Mouse (Mus musculus) hindbrain, embryonic 11.5 days (tissue): ENCODE data around the gene Gpatch2. TPM values are rescaled to one million over a fixed set of nuclear protein-coding genes. Genes with fewer than 3 reads are reported as not detected.

Experiments
- ATAC-seq: fragments of 200-750 bp; cut with Nextera tagmentation; 2 replicates; pipeline ENCODE4 v1.8.0; 2017; ENCODE audit warnings: mild to moderate bottlenecking, moderate TSS enrichment, moderate library complexity; ENCODE audit not compliant: low FRiP score
- DNase-seq: peaks from one replicate; pipeline ENCODE4 v3.0.0-alpha.2; 2015; ENCODE audit warnings: low spot score
- H3K27ac ChIP-seq: fragments of 300-500 bp; sonication (generic); 2 replicates; pipeline ENCODE4 v1.5.1; 2014; ENCODE audit warnings: mild to moderate bottlenecking, low read depth, low read length
- H3K27me3 ChIP-seq: fragments of 300-500 bp; sonication (generic); 2 replicates; pipeline ENCODE4 v1.6.1; 2014; ENCODE audit warnings: mild to moderate bottlenecking, low read length, moderate library complexity, mixed read lengths; ENCODE audit not compliant: control insufficient read depth, insufficient read depth
- H3K36me3 ChIP-seq: fragments of 300-500 bp; sonication (generic); 2 replicates; pipeline ENCODE4 v1.6.1; 2014; ENCODE audit warnings: mild to moderate bottlenecking, low read length, moderate library complexity, mixed read lengths; ENCODE audit not compliant: control insufficient read depth, insufficient read depth
- H3K4me1 ChIP-seq: fragments of 300-500 bp; sonication (generic); replicated peaks from 2 replicates; pipeline ENCODE4 v1.6.1; 2014; ENCODE audit warnings: low read length, mixed read lengths; ENCODE audit not compliant: control insufficient read depth, insufficient read depth
- H3K4me2 ChIP-seq: fragments of 300-500 bp; sonication (generic); replicated peaks from 2 replicates; pipeline ENCODE4 v1.6.1; 2014; ENCODE audit warnings: mild to moderate bottlenecking, low read depth, low read length
- H3K4me3 ChIP-seq: fragments of 300-500 bp; sonication (generic); 2 replicates; pipeline ENCODE4 v1.5.1; 2014; ENCODE audit warnings: low read depth, low read length
- H3K9ac ChIP-seq: fragments of 300-500 bp; sonication (generic); 2 replicates; pipeline ENCODE4 v1.6.1; 2014; ENCODE audit warnings: low read depth, low read length
- H3K9me3 ChIP-seq: fragments of 300-500 bp; sonication (generic); 2 replicates; pipeline ENCODE4 v1.6.1; 2016; ENCODE audit warnings: low read length; ENCODE audit not compliant: control insufficient read depth
- WGBS: fragments of 180-500 bp; shearing (Covaris S2); extraction: QIAGEN DNeasy Blood & Tissue Kit; methylation state at CpG from one replicate; pipeline ENCODE4 v1.1.7; 2014; 5-methylcytosine and 5-hydroxymethylcytosine counted together
- polyA plus RNA-seq: library from polyadenylated mRNA; unstranded; fragments of >200 nt; fragmentation: Nextera tagmentation; extraction: Ambion mirVana; gene quantifications from 2 replicates; pipeline ENCODE4 v1.2.1, GENCODE M21; 2014

Gpatch2 gene
- polyA plus RNA-seq, 1 experiment from 2014 or later, result 30.8 TPM

DNA sequence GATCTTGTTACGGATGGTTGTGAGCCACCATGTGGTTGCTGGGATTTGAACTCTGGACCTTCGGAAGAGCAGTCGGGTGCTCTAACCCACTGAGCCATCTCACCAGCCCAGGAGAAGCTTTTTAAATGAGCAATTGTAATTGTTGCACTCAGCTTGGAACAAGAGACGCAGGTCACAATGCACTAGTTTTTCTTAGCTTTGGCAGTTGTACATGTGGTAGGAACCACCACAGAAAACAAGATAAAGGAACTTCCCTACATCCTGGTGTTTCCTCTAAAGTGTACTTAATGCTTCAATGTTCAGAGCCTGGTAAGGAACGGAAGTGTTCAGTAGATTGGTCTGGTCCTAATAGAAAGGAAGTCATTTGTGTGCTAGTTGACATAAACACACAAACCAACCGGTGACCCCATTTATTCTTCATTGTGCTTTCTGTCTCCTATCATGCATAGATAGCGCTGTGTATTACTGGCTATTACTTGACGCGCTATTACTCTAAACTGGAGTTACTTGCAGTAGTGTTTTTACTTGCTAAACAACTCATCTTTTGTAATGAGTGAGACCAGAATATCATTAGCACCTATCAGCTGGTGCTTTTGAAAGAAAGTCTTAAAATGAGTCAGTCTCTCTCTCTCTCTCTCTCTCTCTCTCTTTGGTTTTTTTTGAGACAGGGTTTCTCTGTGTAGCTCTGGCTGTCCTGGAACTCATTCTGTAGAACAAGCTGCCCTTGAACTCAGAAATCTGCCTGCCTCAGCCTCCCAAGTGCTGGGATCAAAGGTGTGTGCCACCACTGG lies 1.5 kb downstream of the Gpatch2 start:
- Histone ChIP-seq H3K4me1 (no peaks in the 10 kb centered on the region), H3K9me3 (no peaks in the 10 kb centered on the region), H3K9ac (no peak overlapping the region), H3K4me3 (no peak overlapping the region), H3K27ac (no peak overlapping the region), H3K36me3 (no peaks in the 10 kb centered on the region), H3K27me3 (no peaks in the 10 kb centered on the region), H3K4me2 (no peak overlapping the region)
- ATAC-seq (no peak), DNase-seq (no peak)
- WGBS, result 97% methylated on average over 9 of the region's 9 CpGs

DNA sequence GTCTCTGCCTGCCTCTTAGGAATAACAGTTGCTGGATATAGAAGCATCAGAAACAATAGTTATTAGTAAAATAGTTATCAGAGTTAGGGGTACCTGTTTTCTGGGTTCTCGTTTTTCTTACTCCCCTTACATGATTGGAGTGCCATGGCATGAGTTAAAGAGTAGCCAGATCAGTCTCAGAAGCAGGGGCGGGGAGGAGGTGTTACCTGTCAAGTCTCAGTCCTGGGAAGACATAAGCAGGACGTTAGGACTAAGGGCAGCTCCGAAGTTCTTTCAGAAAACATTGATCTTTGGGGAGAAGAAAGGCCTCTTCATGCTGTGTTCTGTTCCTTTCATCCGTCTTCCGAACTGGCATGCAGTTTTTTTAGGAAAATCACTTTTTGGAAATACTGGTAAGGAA lies 5.4 kb downstream of the Gpatch2 start:
- no peak for ATAC-seq
- 76% methylated on average over 6 of the region's 6 CpGs for WGBS

DNA sequence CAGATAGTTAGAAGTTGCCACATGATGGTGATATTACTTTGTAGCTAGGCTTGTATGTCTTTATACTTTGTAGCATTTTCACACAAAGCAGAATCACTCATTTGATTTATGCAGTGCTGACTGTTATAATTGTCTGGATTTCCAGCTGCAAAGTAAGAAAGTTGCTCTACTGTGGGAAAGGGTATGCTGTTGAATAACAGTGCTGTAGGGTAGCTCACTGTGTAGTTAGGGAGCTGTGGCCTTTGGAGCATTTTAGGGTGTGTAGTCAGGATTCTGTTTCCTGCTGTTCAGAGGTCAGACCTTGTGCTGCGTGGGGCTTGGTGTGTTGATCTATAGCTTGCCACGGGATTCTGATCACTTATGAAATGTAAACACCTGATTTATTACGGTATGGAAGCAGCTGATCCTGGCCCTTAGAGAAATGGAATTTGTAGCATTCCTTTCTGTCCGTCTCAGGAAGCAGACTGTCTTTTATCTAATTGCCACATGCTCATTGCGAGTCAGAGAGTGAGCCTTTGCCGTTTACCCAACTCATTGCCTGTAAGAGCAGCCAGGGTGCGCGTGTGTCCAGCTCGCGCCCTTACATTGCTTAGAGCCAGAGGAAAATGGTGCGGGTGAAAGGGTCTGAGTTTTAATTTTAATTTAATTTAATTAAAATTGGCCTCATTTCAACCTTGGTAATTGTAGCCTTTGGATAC lies 11.2 kb downstream of the Gpatch2 start:
- Histone ChIP-seq H3K4me3 (no peak overlapping the region), H3K4me1 (no peaks in the 10 kb centered on the region), H3K4me2 (no peak overlapping the region), H3K9me3 (no peaks in the 10 kb centered on the region), H3K9ac (no peak overlapping the region), H3K27ac (no peak overlapping the region), H3K27me3 (no peaks in the 10 kb centered on the region), H3K36me3 (no peaks in the 10 kb centered on the region)
- ATAC-seq, result no peak
- no peak for DNase-seq
- 79% methylated on average over 11 of the region's 11 CpGs for WGBS

More for the DNA sequence above, 5.4 kb downstream of the Gpatch2 start:
- H3K9ac ChIP-seq, result no peak overlapping the region
- H3K27ac ChIP-seq, result no peak overlapping the region
- H3K36me3 ChIP-seq, result no peaks in the 10 kb centered on the region
- no peaks in the 10 kb centered on the region for H3K4me1 ChIP-seq
- no peaks in the 10 kb centered on the region for H3K27me3 ChIP-seq
- H3K4me2 ChIP-seq, result no peak overlapping the region
- DNase-seq, result no peak
- no peak overlapping the region for H3K4me3 ChIP-seq
- H3K9me3 ChIP-seq, result no peaks in the 10 kb centered on the region

DNA sequence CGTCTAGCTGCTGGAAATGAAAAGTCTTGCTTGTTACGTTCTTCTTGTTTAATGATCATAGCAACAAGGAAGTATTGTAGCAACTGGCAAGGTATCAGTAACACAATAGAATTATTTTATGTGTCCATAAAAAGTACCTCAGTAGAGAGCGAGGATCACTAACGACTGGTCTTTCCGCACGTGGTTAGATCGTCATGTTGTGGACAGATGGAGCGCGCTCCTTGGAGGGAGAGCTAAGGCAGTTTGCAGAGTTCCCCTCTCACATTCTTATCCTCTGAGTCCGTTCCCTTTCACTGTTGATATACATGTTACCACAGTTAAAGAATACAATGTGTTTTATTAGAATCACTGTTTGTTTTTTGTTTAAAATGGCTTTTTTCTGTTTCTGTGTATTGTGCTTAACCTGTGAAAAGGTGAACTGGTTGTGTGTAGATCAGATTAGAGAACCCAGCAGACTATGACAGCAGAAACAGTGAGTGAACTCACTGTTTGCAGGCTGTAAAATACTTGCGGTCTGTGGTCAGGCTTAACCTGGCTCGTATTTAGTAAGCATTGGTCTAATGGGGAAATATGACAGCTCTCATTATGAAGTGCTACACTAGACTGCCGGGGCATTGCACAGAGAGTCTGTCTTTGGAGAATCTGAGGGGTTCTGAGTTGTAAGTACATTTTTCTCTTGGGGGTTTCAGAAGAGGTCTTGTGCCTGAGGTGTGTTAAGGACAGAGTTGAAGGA lies 13.3 kb downstream of the Gpatch2 start:
- no peak overlapping the region for H3K27ac ChIP-seq
- ATAC-seq, result no peak
- H3K4me1 ChIP-seq, result no peaks in the 10 kb centered on the region
- H3K9ac ChIP-seq, result no peak overlapping the region
- no peaks in the 10 kb centered on the region for H3K36me3 ChIP-seq
- H3K27me3 ChIP-seq, result no peaks in the 10 kb centered on the region
- no peak overlapping the region for H3K4me2 ChIP-seq
- no peaks in the 10 kb centered on the region for H3K9me3 ChIP-seq
- WGBS, result 91% methylated on average over 13 of the region's 13 CpGs
- H3K4me3 ChIP-seq, result no peak overlapping the region
- no peak for DNase-seq

DNA sequence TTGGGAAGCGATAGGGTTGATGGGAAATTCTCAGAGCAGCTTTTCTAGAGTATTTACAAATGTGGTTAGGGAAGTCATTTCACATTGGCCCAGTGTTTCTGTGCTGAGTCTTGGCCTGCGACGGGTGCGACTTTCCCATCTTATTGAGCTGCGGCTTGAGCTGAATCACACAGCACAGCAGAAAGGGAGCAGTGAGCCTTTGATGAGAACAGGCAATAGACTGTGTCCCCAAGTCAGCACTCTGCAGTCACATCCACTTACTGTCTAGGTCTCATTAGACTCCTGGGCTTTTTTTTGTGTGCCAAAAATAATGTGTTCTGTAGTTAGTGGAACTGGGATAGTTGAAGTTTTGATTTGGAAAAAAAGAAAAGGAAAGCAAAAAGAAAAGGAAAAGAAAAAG lies 14.9 kb downstream of the Gpatch2 start:
- no peak for ATAC-seq
- Histone ChIP-seq H3K27ac (no peak overlapping the region), H3K4me1 (no peaks in the 10 kb centered on the region), H3K4me2 (no peak overlapping the region), H3K9ac (no peak overlapping the region), H3K9me3 (no peaks in the 10 kb centered on the region), H3K27me3 (no peaks in the 10 kb centered on the region), H3K4me3 (no peak overlapping the region), H3K36me3 (no peaks in the 10 kb centered on the region)
- WGBS, result 88% methylated on average over 5 of the region's 5 CpGs
- no peak for DNase-seq

DNA sequence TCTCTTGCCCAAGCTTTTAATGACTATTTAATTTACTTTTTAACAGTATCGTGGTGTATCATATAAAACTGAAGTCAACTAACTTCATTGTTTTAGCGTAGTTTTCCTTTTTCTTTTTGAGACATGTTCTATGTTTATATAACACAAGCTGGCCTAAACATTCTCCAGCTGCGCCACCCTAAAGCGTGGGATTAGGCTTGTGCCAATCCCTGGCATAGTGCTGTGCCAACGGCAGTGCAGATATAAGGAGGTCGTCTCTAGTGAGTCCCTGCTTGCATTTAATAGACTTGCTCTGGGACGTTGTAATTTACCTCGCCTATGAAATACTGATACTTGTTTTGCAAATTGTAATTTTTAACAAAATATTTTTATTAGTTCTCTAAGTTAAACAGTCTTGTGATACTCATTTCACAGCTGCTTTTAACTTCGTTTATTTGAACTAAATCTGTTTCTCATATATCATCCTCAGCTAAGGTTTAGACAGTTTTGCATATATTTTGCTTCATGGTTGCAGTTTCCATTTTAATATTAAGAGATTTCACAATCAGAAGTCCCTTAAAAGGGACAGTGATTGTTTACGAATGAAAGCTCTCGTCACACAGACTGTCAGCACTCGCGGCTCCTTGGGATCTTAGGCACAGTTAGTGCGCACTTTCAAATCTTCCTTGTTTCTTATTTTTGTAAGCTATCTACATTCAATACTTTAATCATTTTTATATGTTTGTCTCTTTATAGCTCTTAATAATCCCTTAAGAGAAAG lies 17.1 kb downstream of the Gpatch2 start:
- H3K27ac ChIP-seq, result no peak overlapping the region
- no peaks in the 10 kb centered on the region for H3K4me1 ChIP-seq
- DNase-seq, result no peak
- H3K9ac ChIP-seq, result no peak overlapping the region
- H3K27me3 ChIP-seq, result no peaks in the 10 kb centered on the region
- H3K9me3 ChIP-seq, result no peaks in the 10 kb centered on the region
- WGBS, result 85% methylated on average over 14 of the region's 14 CpGs
- no peaks in the 10 kb centered on the region for H3K36me3 ChIP-seq
- no peak for ATAC-seq
- H3K4me2 ChIP-seq, result no peak overlapping the region
- H3K4me3 ChIP-seq, result no peak overlapping the region

DNA sequence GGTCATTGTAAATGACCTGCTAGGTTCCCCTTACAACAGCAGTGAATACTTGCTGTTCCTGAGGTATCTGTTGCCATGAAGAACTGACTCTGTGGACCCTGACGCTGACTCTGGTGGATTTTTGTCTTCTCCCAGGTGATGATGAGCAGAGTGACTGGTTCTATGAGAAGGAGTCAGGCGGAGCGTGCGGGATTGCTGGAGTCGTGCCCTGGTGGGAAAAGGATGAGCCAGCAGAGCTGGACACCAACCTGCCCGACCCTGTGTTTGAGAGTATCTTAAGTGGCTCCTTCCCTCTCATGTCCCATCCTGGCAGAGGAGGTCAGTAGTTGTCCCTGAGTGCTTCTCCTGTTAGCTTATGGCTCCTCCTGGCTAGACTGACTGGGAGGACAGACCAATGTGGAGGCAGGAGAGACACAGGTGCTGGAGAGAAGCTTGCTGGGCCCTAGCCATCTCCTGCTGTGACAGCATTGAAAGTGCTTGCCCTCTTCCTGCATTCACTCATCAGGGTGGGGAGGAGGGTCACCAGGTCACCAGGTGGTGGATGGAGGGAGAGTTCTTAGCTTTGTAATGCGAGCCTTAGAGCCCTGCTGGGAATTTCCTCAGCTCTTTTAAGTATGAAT lies 17.8 kb downstream of the Gpatch2 start:
- no peak overlapping the region for H3K4me2 ChIP-seq
- H3K9ac ChIP-seq, result no peak overlapping the region
- H3K27me3 ChIP-seq, result no peaks in the 10 kb centered on the region
- no peak overlapping the region for H3K4me3 ChIP-seq
- no peak overlapping the region for H3K27ac ChIP-seq
- WGBS, result 54% methylated on average over 7 of the region's 7 CpGs
- H3K36me3 ChIP-seq, result no peaks in the 10 kb centered on the region
- H3K9me3 ChIP-seq, result no peaks in the 10 kb centered on the region
- ATAC-seq (no peak), DNase-seq (no peak)
- H3K4me1 ChIP-seq, result no peaks in the 10 kb centered on the region

DNA sequence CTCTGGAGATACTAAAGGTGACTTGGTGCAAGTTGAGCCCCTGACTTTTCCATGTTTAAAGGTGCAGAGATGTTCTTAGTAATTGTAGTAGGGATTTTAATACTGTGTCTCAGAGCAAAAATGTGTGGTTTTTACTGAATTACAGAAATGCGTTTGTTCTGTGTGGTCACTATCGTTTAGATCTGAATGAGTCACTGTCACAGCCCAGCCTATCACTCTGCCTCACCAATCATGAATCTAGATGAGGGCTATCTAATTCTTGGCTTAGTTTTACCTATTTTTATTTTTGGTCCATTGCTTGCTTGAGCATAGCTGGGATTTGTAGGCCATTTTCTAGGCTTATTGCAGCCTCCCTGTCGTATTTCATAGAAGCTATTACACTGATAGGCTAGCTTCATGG lies 19.9 kb downstream of the Gpatch2 start:
- Histone ChIP-seq H3K4me3 (no peak overlapping the region), H3K9me3 (no peaks in the 10 kb centered on the region)
- WGBS, result 92% methylated on average over 3 of the region's 3 CpGs

More for the DNA sequence above, 19.9 kb downstream of the Gpatch2 start:
- DNase-seq, result no peak
- H3K27me3 ChIP-seq, result no peaks in the 10 kb centered on the region
- no peaks in the 10 kb centered on the region for H3K4me1 ChIP-seq
- no peak overlapping the region for H3K4me2 ChIP-seq
- H3K9ac ChIP-seq, result no peak overlapping the region
- no peaks in the 10 kb centered on the region for H3K36me3 ChIP-seq
- no peak overlapping the region for H3K27ac ChIP-seq
- ATAC-seq, result no peak
